Comparison of ENCODE assay signal across 8 mouse cellular contexts in the genomic region with DNA sequence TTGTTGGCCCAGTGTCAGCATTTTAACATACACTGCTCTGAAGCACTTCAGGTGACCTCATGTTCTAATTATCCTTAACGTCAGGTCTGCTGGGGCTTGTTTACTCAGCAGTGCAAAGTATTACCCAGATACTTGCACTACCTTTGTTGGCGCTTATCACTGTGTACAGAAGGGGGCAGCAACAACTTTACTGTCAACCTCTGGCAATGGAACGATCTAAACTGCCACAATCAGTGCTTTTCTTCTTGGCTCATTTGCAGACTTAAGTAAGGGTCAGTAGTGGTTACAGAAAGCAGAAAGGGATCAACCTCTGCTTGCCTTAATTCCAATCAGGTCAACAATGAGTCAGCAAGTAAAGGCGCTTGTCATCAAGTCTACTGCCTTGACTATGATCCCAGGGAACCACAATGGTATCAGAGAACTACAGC. TPM values are rescaled to one million over a fixed set of nuclear protein-coding genes. Genes with fewer than 3 reads are reported as not detected.
A peak's percentile ranks its signal among the peaks of the same experiment; 100 is the strongest.
DNase-seq lines count a peak whose midpoint lies in the region; ATAC-seq lines count a peak whose summit lies in the region.

No protein-coding gene starts in this region.

- peak; percentile 70 for ATAC-seq in erythroid progenitor cell, adult 5-6 weeks (replicated peaks; ENCODE audit: low FRiP score, poor library complexity, severe bottlenecking)
- 0 out of 2 replicates have a peak, but pooled peaks have one; percentile 39 for ATAC-seq in neutrophil, adult 5-6 weeks (ENCODE audit: extremely low read depth, insufficient number of reproducible peaks, low FRiP score, poor library complexity, severe bottlenecking)

- peak; percentile 18 for DNase-seq in left cerebral cortex, adult 11 months (ENCODE audit: low spot score)
- no peak for DNase-seq in left cerebral cortex, postnatal 4 days
- DNase-seq in kidney, postnatal 14 days: peak; percentile 76
- DNase-seq in layer of hippocampus, adult 11-12 months (ENCODE audit: low spot score): no peak
- no peak for DNase-seq in urinary bladder, postnatal 4 days (ENCODE audit: low spot score in 2 of 2)
- no peak for DNase-seq in frontal cortex, postnatal 10 days (ENCODE audit: low spot score in 2 of 2)

- intact Hi-C loops in left cerebral cortex, postnatal 4 days (cut with DNase I): no loop called here

RNA-seq across cellular contexts. Expression of a gene that starts 13.8 kb away (rescaled TPM):
- 10 to 100 TPM; 69.2 to 70.6 TPM for total RNA-seq in left cerebral cortex, postnatal 4 days (2021)
- total RNA-seq in erythroid progenitor cell, adult 5-6 weeks (2015; ENCODE audit: low replicate concordance): 27.8 and 33.5 TPM in 2 replicates
- 27.2 and 29.4 TPM in 2 replicates for total RNA-seq in erythroid progenitor cell, adult 5-6 weeks (2017; ENCODE audit: low replicate concordance)
- total RNA-seq in neutrophil, adult 5-6 weeks (2017): 40.9 and 56.7 TPM in 2 replicates

RNA-seq across cellular contexts. Expression of a gene that starts 54.0 kb away (rescaled TPM):
- 1 to 10 TPM; 3.7 to 4.6 TPM for total RNA-seq in left cerebral cortex, postnatal 4 days (2021)
- total RNA-seq in erythroid progenitor cell, adult 5-6 weeks (2015; ENCODE audit: low replicate concordance): not detected in 2 replicates
- not detected in 2 replicates for total RNA-seq in erythroid progenitor cell, adult 5-6 weeks (2017; ENCODE audit: low replicate concordance)
- not detected in 2 replicates for total RNA-seq in neutrophil, adult 5-6 weeks (2017)

Comparison
In these comparisons a context has a peak if more than half of its experiments do, and no peak if none do; other contexts are left out.
1. DNase-seq: peak in left cerebral cortex, adult 11 months (single experiment) and kidney, postnatal 14 days (single experiment); none in left cerebral cortex, postnatal 4 days (single experiment), layer of hippocampus, adult 11-12 months (single experiment), urinary bladder, postnatal 4 days (0 of 2) and frontal cortex, postnatal 10 days (0 of 2).